Mouse (Mus musculus): ENCODE measurements at regions not wholly inside any gene's neighbourhood (a gene's known extent, or its start where the extent isn't known, plus 50 kb on each side); places are given as distances from the start of the nearest gene placed in this dataset.

DNA sequence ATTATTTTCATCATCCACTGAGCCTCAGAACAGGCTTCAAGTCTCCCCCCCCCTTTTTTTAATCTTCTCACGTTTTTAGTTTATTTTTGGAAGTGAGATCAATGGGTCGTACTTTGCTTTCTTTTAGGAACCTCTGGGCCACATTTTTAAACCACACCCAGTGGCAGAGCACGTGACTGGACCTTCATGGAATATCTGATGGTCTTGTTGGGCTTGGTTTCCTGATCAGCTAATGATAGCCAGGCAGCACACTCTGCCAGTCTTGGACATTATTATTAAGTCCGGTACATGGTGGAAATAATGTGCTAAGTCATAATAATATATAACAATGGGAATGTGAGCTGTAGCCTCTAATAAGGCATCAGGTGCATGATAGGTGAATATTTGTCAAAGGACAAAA, 138.0 kb upstream of the Klf4 start:
- Histone ChIP-seq H3K36me3 (replicated peaks) (no peaks in the 10 kb centered on the region), H3K27me3 (ENCODE audit: poor library complexity, severe bottlenecking) (no peaks in the 10 kb centered on the region), H3K4me3 (no peak overlapping the region), H3K9me3 (no peaks in the 10 kb centered on the region), H3K4me1 (no peaks in the 10 kb centered on the region), H3K27ac (no peak overlapping the region)
- DNase-seq (ENCODE audit: extremely low spot score, low spot score): no peak
- 82% methylated on average over 4 of the region's 4 CpGs for WGBS

DNA sequence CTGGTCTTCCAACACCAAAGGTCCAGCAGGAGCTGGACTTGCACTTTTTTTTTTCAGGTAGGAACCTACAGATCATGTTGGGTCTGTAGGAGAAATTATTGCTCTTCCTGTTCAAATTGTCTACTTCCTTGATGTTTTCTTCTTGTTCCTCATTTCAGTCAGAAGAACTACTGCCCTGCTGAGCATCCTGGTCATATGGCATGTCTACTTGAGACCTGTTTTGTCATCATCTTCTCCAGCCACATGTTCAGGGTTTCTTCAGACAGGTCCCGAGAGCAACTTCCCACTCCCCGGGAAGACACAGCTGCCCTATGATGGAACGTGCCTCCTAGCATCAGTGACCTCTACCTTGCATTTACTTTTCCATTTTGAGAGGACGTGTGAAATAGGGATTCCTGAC, 132.6 kb upstream of the Klf4 start:
- Histone ChIP-seq H3K4me1 (peaks cover 9% of the 10 kb centered on the region), H3K4me3 (no peak overlapping the region), H3K9me3 (no peaks in the 10 kb centered on the region), H3K36me3 (replicated peaks) (no peaks in the 10 kb centered on the region), H3K27me3 (ENCODE audit: poor library complexity, severe bottlenecking) (no peaks in the 10 kb centered on the region), H3K27ac (no peak overlapping the region)
- DNase-seq (ENCODE audit: extremely low spot score, low spot score): no peak
- 93% methylated on average over 4 of the region's 4 CpGs for WGBS

DNA sequence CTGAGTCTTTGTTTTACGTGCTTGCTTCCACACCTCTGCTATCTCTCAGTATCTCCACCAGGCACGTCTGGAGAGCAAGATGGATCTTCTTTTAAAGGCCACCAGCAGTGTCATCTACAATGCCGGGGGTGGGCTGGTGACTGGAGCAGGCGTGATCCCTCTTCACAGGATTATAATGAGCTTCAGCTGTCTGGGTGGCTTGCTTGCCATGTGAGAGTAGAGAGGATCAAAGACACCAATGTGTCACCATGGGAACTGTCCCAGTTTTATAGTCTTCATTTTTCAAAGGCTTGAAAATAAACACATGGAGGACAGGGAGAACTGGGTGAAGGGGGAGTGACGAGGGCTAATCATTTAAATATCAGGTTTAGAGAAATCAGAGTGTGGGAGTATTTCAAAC, 131.6 kb upstream of the Klf4 start:
- Histone ChIP-seq H3K36me3 (replicated peaks) (no peaks in the 10 kb centered on the region), H3K27ac (no peak overlapping the region), H3K4me1 (peaks cover 9% of the 10 kb centered on the region), H3K4me3 (no peak overlapping the region), H3K9me3 (no peaks in the 10 kb centered on the region), H3K27me3 (ENCODE audit: poor library complexity, severe bottlenecking) (no peaks in the 10 kb centered on the region)
- no peak for DNase-seq (ENCODE audit: extremely low spot score, low spot score)
- WGBS: 67% methylated on average over 5 of the region's 5 CpGs

DNA sequence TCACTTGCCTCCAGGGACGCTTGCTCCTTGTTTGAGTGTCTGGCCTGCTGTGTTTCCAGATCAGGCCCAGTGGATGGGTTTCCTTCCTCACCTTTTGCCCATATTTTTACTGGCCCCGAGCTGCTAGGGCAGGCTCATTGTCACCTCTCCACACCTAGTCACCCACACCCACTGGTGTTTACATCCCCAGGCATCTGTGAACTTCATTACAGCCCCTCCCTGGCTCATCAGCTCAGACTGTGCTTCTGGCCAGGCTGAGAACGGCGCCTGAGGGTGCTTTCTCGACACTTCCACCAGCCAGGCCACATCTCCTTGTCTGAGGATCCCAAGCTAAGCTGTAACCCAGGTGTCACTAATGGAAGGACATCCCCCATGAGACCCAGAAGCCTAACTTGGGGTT, 129.8 kb upstream of the Klf4 start:
- WGBS: 81% methylated on average over 5 of the region's 5 CpGs
- DNase-seq (ENCODE audit: extremely low spot score, low spot score): no peak
- Histone ChIP-seq H3K9me3 (no peaks in the 10 kb centered on the region), H3K27me3 (ENCODE audit: poor library complexity, severe bottlenecking) (no peaks in the 10 kb centered on the region), H3K27ac (no peak overlapping the region), H3K36me3 (replicated peaks) (no peaks in the 10 kb centered on the region), H3K4me3 (no peak overlapping the region), H3K4me1 (peaks cover 9% of the 10 kb centered on the region)

DNA sequence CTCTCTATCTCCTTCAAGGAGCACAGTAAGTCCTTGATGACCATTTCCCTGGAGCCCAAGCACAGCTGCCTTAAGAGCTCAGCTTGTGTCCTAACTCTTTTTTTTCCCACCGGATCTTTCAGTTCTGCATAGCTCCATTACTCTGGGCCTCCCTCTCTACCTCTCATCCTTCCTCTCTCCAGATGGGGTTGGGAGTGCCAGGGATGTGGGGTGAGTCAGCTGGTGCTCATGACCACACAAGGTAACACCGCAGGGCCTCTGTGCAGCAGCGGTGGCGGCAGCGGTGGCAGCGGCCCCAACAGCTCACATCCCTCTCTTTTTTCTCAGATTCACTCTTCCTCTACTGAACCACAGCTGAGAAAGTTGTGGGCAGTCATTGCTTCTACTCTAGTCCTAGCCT, 126.6 kb upstream of the Klf4 start:
- 97% methylated on average over 6 of the region's 6 CpGs for WGBS

DNA sequence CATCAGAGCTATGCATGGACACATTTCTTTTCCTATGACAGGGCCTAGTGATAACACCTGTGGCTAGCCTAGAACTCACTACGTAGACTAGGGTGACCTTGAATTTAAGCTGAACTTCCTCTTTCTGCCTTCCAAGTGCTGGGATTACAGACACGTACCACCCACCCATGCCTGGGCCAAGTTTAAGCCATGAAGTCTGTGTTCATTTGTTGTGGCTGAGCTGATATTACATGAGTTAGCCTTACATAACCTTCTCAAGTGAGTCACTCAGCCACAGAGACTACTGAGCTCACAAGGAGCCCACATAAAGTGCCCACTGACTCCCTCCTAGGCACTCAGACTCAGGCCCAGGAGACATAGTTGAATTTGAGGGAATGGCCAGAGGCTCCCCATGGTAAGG, 123.1 kb upstream of the Klf4 start:
- Histone ChIP-seq H3K9me3 (no peaks in the 10 kb centered on the region), H3K27me3 (ENCODE audit: poor library complexity, severe bottlenecking) (peaks cover 35% of the 10 kb centered on the region), H3K4me3 (no peak overlapping the region), H3K36me3 (replicated peaks) (no peaks in the 10 kb centered on the region), H3K27ac (no peak overlapping the region), H3K4me1 (peaks cover 29% of the 10 kb centered on the region)
- 85% methylated on average over 2 of the region's 2 CpGs for WGBS
- no peak for DNase-seq (ENCODE audit: extremely low spot score, low spot score)

More for the DNA sequence above, 126.6 kb upstream of the Klf4 start:
- peaks cover 8% of the 10 kb centered on the region for H3K27me3 ChIP-seq (ENCODE audit: poor library complexity, severe bottlenecking)
- no peak for DNase-seq (ENCODE audit: extremely low spot score, low spot score)
- peaks cover 10% of the 10 kb centered on the region for H3K4me1 ChIP-seq
- H3K4me3 ChIP-seq: no peak overlapping the region
- no peaks in the 10 kb centered on the region for H3K36me3 ChIP-seq (replicated peaks)
- no peak overlapping the region for H3K27ac ChIP-seq
- H3K9me3 ChIP-seq: no peaks in the 10 kb centered on the region

DNA sequence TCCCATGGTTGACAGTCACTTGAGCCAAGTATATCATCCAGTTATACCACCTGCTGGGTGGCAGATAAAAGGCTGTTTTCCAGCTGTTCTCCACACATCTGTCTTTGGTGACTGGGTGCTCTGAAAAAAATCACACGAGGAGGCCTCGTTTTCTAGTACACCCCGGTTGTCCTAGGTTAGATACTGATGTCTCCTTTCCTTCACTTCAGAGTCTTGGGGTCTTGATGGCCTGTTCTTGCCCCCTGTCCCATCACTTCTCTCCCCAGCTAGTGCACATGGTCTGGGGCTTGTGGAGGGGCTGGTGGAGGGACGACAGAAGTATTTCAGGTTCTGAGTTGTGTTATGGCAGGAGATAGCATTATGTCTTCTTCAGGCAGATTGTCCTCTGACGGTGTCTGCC, 120.4 kb upstream of the Klf4 start:
- Histone ChIP-seq H3K27ac (no peak overlapping the region), H3K4me3 (no peak overlapping the region), H3K36me3 (replicated peaks) (no peaks in the 10 kb centered on the region), H3K4me1 (peaks cover 38% of the 10 kb centered on the region), H3K27me3 (ENCODE audit: poor library complexity, severe bottlenecking) (peaks cover 49% of the 10 kb centered on the region), H3K9me3 (no peaks in the 10 kb centered on the region)
- DNase-seq (ENCODE audit: extremely low spot score, low spot score): no peak
- 80% methylated on average over 5 of the region's 5 CpGs for WGBS

DNA sequence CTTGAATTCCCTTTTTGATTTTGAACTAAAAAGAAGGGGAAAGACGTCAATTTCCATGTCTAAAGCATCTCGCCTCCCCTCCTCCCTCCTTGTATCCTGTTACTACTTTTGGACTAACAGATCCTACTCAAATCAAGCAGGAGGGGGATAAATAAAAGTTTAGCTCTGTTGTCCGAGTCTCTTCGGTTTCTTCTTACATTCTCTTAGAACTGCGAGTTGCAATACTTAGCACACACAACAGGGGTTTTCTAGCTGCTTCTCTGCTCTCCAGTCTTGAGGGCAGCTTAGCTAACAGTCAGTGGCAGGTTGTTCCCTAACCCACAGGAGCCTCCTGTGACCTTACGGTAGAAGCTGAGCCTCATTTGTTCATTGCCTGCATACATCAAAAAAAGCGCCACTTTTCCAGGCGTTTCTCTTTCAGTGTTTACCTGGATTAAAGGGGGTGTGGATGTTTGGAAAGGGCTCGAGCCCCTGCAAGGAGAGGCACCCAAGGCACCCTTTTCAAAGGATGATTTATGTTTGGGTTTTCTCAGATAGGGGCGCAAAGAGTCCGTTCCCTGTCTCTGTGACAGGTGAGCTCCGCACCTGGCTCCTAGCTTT, 119.6 kb upstream of the Klf4 start:
- Histone ChIP-seq H3K4me1 (peaks cover 38% of the 10 kb centered on the region), H3K27ac (peak overlapping the region; percentile 90)
- WGBS: 11% methylated on average over 12 of the region's 12 CpGs

DNA sequence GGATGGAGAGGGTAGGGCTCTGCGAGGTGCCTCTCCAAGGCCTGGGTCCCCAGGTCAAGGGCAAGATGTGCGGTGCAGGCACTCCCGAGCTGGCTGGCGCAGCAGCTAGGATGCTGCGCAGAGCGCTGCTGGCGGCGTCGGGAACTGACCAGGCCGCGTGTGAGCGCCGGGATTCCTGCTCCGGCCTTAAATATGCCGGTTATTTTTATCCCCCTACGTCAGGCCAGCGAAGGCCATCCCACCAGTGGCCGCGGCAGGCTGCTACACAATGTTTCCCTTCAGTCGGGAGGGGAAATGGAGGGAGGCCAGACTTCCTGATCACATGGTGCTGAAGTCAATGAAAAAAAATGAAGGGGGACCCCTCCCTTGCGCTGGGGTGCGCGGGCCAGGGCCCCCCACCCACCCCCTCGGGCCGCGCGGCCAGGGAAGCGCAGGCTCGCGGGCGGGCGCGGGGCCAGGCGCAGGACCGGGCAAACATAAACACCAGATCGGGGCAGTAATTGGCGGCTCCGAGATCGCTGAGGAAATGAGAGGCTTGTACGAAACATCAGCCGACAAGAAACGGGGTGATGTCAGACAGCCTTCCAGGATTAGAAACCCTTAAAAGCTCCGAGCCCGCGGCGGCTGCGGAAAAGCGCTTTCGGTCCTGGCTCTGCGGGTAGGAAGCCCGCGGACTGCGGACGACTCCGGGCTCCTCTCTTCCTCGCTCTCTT, 118.9 kb upstream of the Klf4 start:
- Histone ChIP-seq H3K9me3 (no peaks in the 10 kb centered on the region), H3K36me3 (replicated peaks) (no peaks in the 10 kb centered on the region), H3K27ac (peak overlapping the region; percentile 90), H3K4me1 (peaks cover 38% of the 10 kb centered on the region), H3K4me3 (peak overlapping the region; percentile 69), H3K27me3 (ENCODE audit: poor library complexity, severe bottlenecking) (peaks cover 49% of the 10 kb centered on the region)
- under 1% methylated on average over 53 of the region's 56 CpGs for WGBS
- peak; percentile 72 for DNase-seq (ENCODE audit: extremely low spot score, low spot score)

More for the DNA sequence above, 119.6 kb upstream of the Klf4 start:
- Histone ChIP-seq H3K4me3 (peak overlapping the region; percentile 69), H3K36me3 (replicated peaks) (no peaks in the 10 kb centered on the region), H3K27me3 (ENCODE audit: poor library complexity, severe bottlenecking) (peaks cover 49% of the 10 kb centered on the region), H3K9me3 (no peaks in the 10 kb centered on the region)
- DNase-seq (ENCODE audit: extremely low spot score, low spot score): peak; percentile 25

DNA sequence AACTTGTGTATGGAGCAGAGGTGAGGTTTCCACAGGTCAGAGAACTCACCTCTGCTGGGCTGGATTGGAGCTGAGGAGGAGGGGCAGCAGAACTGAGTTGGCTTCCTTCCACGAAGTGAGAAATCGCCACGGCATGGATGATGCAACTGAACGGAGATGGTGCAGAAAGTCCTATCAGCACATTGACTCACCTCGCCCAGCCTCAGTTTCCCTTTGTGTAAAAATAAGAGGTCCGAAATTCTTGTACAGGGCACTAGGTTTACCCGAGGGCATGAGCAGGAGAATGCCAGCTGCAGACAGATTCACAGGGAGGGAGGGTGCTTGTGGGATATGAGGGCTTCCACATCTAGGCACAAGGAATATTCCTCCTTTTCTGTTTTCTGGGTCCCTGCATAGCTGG, 117.9 kb upstream of the Klf4 start:
- peak overlapping the region; percentile 69; the same call in 1 of the 2 replicates for H3K4me3 ChIP-seq
- H3K9me3 ChIP-seq: no peaks in the 10 kb centered on the region
- peak overlapping the region; percentile 90; the same call in 1 of the 2 replicates for H3K27ac ChIP-seq
- 61% methylated on average over 7 of the region's 7 CpGs for WGBS
- H3K36me3 ChIP-seq (replicated peaks): no peaks in the 10 kb centered on the region
- H3K27me3 ChIP-seq (ENCODE audit: poor library complexity, severe bottlenecking): peaks cover 44% of the 10 kb centered on the region
- H3K4me1 ChIP-seq: peaks cover 38% of the 10 kb centered on the region
- DNase-seq (ENCODE audit: extremely low spot score, low spot score): no peak

DNA sequence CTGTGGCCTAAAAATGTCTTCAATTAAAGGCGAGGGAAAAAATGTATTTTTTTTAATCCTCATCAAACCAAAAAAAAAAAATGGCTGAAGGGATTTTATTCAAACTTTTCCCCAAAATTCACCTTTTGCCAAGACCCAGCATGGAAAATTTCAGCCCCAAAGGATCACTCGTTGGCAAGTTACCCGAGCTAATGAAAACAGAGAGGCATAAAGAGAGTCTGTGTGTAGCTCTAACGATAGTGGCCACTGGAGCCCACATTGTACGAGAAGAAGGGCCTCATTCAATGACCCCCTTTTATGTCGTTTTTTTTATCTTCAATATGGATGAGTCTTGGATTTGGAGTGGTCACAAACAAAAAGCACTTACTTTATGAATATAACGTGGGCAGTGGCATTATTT, 116.1 kb upstream of the Klf4 start:
- peaks cover 31% of the 10 kb centered on the region for H3K4me1 ChIP-seq
- no peak overlapping the region for H3K4me3 ChIP-seq
- no peaks in the 10 kb centered on the region for H3K9me3 ChIP-seq
- no peak overlapping the region for H3K27ac ChIP-seq
- H3K36me3 ChIP-seq (replicated peaks): no peaks in the 10 kb centered on the region
- DNase-seq (ENCODE audit: extremely low spot score, low spot score): no peak
- 48% methylated on average over 7 of the region's 7 CpGs for WGBS
- H3K27me3 ChIP-seq (ENCODE audit: poor library complexity, severe bottlenecking): peaks cover 36% of the 10 kb centered on the region

DNA sequence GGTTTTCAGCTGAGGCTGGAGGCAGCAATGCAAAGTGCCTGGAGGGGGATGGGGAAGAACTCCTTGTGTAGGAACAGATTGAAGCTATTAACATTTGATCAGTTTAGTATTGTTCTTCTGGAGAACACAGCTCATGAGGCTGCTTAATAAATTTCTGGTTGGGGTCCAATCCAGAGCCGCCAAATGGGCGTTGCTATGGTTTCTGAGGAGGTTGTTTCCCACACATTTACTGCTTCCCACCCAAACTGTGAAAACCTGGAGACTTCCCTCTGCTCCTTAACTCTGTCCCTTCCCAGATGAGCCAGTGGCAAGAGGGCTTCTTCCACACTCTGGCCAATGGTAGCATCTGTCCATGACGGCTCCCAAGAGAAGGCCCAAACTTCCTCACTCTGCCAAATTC, 113.2 kb upstream of the Klf4 start:
- Histone ChIP-seq H3K9me3 (no peaks in the 10 kb centered on the region), H3K27me3 (ENCODE audit: poor library complexity, severe bottlenecking) (peaks cover 15% of the 10 kb centered on the region), H3K36me3 (replicated peaks) (no peaks in the 10 kb centered on the region), H3K4me1 (peaks cover 10% of the 10 kb centered on the region), H3K4me3 (no peak overlapping the region), H3K27ac (no peak overlapping the region)
- no peak for DNase-seq (ENCODE audit: extremely low spot score, low spot score)
- 83% methylated on average over 3 of the region's 3 CpGs for WGBS

DNA sequence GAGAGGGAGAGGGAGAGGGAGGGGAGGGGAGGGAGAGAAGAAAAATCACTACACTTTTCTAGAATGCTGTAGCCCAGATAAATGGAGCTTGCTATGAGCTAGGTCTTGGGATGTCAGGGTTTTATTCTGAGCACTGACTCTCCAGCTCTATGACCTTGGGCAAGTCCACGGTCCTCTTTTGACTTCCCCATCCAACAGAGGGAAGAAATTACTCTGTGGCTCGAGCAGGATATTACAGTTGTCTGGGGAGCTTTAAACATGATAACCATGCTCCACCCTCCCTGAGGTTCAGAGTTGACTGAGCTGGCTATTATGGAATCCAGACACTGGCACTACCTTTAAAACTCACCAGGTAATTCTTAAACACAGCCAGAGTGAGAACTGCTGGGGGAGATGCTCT, 112.6 kb upstream of the Klf4 start:
- no peak overlapping the region for H3K4me3 ChIP-seq
- peaks cover 10% of the 10 kb centered on the region for H3K27me3 ChIP-seq (ENCODE audit: poor library complexity, severe bottlenecking)
- DNase-seq (ENCODE audit: extremely low spot score, low spot score): no peak
- 78% methylated on average over 2 of the region's 2 CpGs for WGBS
- H3K36me3 ChIP-seq (replicated peaks): no peaks in the 10 kb centered on the region
- no peak overlapping the region for H3K27ac ChIP-seq
- 0 out of 2 replicates have a peak, but pooled peaks cover 7% of the 10 kb centered on the region for H3K4me1 ChIP-seq
- H3K9me3 ChIP-seq: no peaks in the 10 kb centered on the region
